Mouse (Mus musculus) E14TG2a.4 (cell line): ENCODE results near the gene Celf5.

Experiments used
- CTCF ChIP-seq: conservative IDR thresholded peaks from 2 replicates; pipeline ENCODE4 v1.5.1; 2014; ENCODE audit warnings: low read length
- NANOG ChIP-seq: IDR thresholded peaks from 2 replicates; pipeline ENCODE4 v1.6.1; 2014; ENCODE audit warnings: borderline replicate concordance, low read length, mixed read lengths

GRCm38 (mm10) chr10:81485060-81485449 is 2.5 kb upstream of the Celf5 start:
- TF ChIP-seq CTCF (peak; percentile 25; the same call in 1 of the 2 replicates), NANOG (no peak)
